Mouse (Mus musculus): ENCODE data around the gene Zfp592. TPM values are rescaled to one million over a fixed set of nuclear protein-coding genes. Genes with fewer than 3 reads are reported as not detected.

Gene Zfp592
- polyA plus RNA-seq, 1 experiment from 2014 or later: 10.1 TPM

GRCm38 (mm10) chr7:81058712-81059154 is 65.3 kb downstream of the Zfp592 start:
- Histone ChIP-seq H3K4me3 (ENCODE audit: low read length) (peak overlapping the region; percentile 59), H3K9me3 (replicated peaks; ENCODE audit: control insufficient read depth, low read length) (no peaks in the 10 kb centered on the region), H3K4me1 (ENCODE audit: control insufficient read depth, insufficient read depth, low read length) (peaks cover 27% of the 10 kb centered on the region), H3K9ac (ENCODE audit: low read length) (peak overlapping the region; percentile 71), H3K36me3 (ENCODE audit: control insufficient read depth, insufficient read depth) (0 out of 2 replicates have a peak, but pooled peaks cover 3% of the 10 kb centered on the region), H3K4me2 (ENCODE audit: low read depth, low read length) (peak overlapping the region; percentile 53), H3K27ac (ENCODE audit: low read length) (peak overlapping the region; percentile 98), H3K27me3 (ENCODE audit: control insufficient read depth, insufficient read depth, low read length) (no peaks in the 10 kb centered on the region)
- 16% methylated on average over 9 of the region's 9 CpGs for WGBS
- ATAC-seq (replicated peaks; ENCODE audit: extremely low read depth, insufficient read depth, low FRiP score): no peak

- Histone ChIP-seq H3K4me2 (ENCODE audit: low read depth, low read length) (peak overlapping the region; percentile 53), H3K9me3 (replicated peaks; ENCODE audit: control insufficient read depth, low read length) (no peaks in the 10 kb centered on the region), H3K27ac (ENCODE audit: low read length) (peak overlapping the region; percentile 98), H3K4me1 (ENCODE audit: control insufficient read depth, insufficient read depth, low read length) (peaks cover 27% of the 10 kb centered on the region), H3K4me3 (ENCODE audit: low read length) (peak overlapping the region; percentile 59), H3K36me3 (ENCODE audit: control insufficient read depth, insufficient read depth) (0 out of 2 replicates have a peak, but pooled peaks cover 5% of the 10 kb centered on the region), H3K9ac (ENCODE audit: low read length) (peak overlapping the region; percentile 71), H3K27me3 (ENCODE audit: control insufficient read depth, insufficient read depth, low read length) (no peaks in the 10 kb centered on the region)
- ATAC-seq (replicated peaks; ENCODE audit: extremely low read depth, insufficient read depth, low FRiP score): no peak
- 39% methylated on average over 5 of the region's 5 CpGs for WGBS
Measured at GRCm38 (mm10) chr7:81059388-81059787, 65.9 kb downstream of the Zfp592 start.

- H3K4me3 ChIP-seq (ENCODE audit: low read length): no peak overlapping the region
- no peaks in the 10 kb centered on the region for H3K9me3 ChIP-seq (replicated peaks; ENCODE audit: control insufficient read depth, low read length)
- no peaks in the 10 kb centered on the region for H3K27me3 ChIP-seq (ENCODE audit: control insufficient read depth, insufficient read depth, low read length)
- H3K4me2 ChIP-seq (ENCODE audit: low read depth, low read length): no peak overlapping the region
- no peak for ATAC-seq (replicated peaks; ENCODE audit: extremely low read depth, insufficient read depth, low FRiP score)
- H3K9ac ChIP-seq (ENCODE audit: low read length): no peak overlapping the region
- peaks cover 12% of the 10 kb centered on the region; the same call in 1 of the 2 replicates for H3K36me3 ChIP-seq (ENCODE audit: control insufficient read depth, insufficient read depth)
- peaks cover 27% of the 10 kb centered on the region for H3K4me1 ChIP-seq (ENCODE audit: control insufficient read depth, insufficient read depth, low read length)
- 90% methylated on average over 2 of the region's 2 CpGs for WGBS
- no peak overlapping the region for H3K27ac ChIP-seq (ENCODE audit: low read length)
Measured at GRCm38 (mm10) chr7:81060908-81061307, 67.4 kb downstream of the Zfp592 start.

- H3K4me1 ChIP-seq (ENCODE audit: control insufficient read depth, insufficient read depth, low read length): peaks cover 29% of the 10 kb centered on the region
- ATAC-seq (replicated peaks; ENCODE audit: extremely low read depth, insufficient read depth, low FRiP score): no peak
- no peak overlapping the region for H3K9ac ChIP-seq (ENCODE audit: low read length)
- no peaks in the 10 kb centered on the region for H3K27me3 ChIP-seq (ENCODE audit: control insufficient read depth, insufficient read depth, low read length)
- H3K9me3 ChIP-seq (replicated peaks; ENCODE audit: control insufficient read depth, low read length): no peaks in the 10 kb centered on the region
- WGBS: 75% methylated on average over 11 of the region's 11 CpGs
- no peak overlapping the region for H3K4me3 ChIP-seq (ENCODE audit: low read length)
- H3K4me2 ChIP-seq (ENCODE audit: low read depth, low read length): no peak overlapping the region
- H3K27ac ChIP-seq (ENCODE audit: low read length): no peak overlapping the region
- H3K36me3 ChIP-seq (ENCODE audit: control insufficient read depth, insufficient read depth): peaks cover 12% of the 10 kb centered on the region; the same call in 1 of the 2 replicates
Measured at GRCm38 (mm10) chr7:81061936-81062335, 68.5 kb downstream of the Zfp592 start.

- Histone ChIP-seq H3K4me1 (ENCODE audit: control insufficient read depth, insufficient read depth, low read length) (peaks cover 21% of the 10 kb centered on the region), H3K9ac (ENCODE audit: low read length) (no peak overlapping the region), H3K4me3 (ENCODE audit: low read length) (no peak overlapping the region), H3K9me3 (replicated peaks; ENCODE audit: control insufficient read depth, low read length) (no peaks in the 10 kb centered on the region), H3K27me3 (ENCODE audit: control insufficient read depth, insufficient read depth, low read length) (no peaks in the 10 kb centered on the region), H3K36me3 (ENCODE audit: control insufficient read depth, insufficient read depth) (peaks cover 14% of the 10 kb centered on the region; the same call in 1 of the 2 replicates), H3K27ac (ENCODE audit: low read length) (no peak overlapping the region), H3K4me2 (ENCODE audit: low read depth, low read length) (no peak overlapping the region)
- ATAC-seq (replicated peaks; ENCODE audit: extremely low read depth, insufficient read depth, low FRiP score): no peak
- 78% methylated on average over 9 of the region's 9 CpGs for WGBS
Measured at GRCm38 (mm10) chr7:81063332-81063731, 69.9 kb downstream of the Zfp592 start.

- Histone ChIP-seq H3K9ac (ENCODE audit: low read length) (no peak overlapping the region), H3K9me3 (replicated peaks; ENCODE audit: control insufficient read depth, low read length) (no peaks in the 10 kb centered on the region), H3K27me3 (ENCODE audit: control insufficient read depth, insufficient read depth, low read length) (no peaks in the 10 kb centered on the region), H3K4me2 (ENCODE audit: low read depth, low read length) (no peak overlapping the region), H3K4me1 (ENCODE audit: control insufficient read depth, insufficient read depth, low read length) (peaks cover 8% of the 10 kb centered on the region; the same call in 1 of the 2 replicates), H3K36me3 (ENCODE audit: control insufficient read depth, insufficient read depth) (peaks cover 20% of the 10 kb centered on the region; the same call in 1 of the 2 replicates), H3K4me3 (ENCODE audit: low read length) (no peak overlapping the region), H3K27ac (ENCODE audit: low read length) (no peak overlapping the region)
- ATAC-seq (replicated peaks; ENCODE audit: extremely low read depth, insufficient read depth, low FRiP score): no peak; the same call in 1 of the 2 replicates
- 40% methylated on average over 6 of the region's 6 CpGs for WGBS
Measured at GRCm38 (mm10) chr7:81066714-81067113, 73.2 kb downstream of the Zfp592 start.

GRCm38 (mm10) chr7:81072463-81072862 is 79.0 kb downstream of the Zfp592 start:
- WGBS: 44% methylated on average over 5 of the region's 5 CpGs
- no peaks in the 10 kb centered on the region for H3K27me3 ChIP-seq (ENCODE audit: control insufficient read depth, insufficient read depth, low read length)
- no peak overlapping the region for H3K4me2 ChIP-seq (ENCODE audit: low read depth, low read length)
- no peak overlapping the region for H3K9ac ChIP-seq (ENCODE audit: low read length)
- H3K4me1 ChIP-seq (ENCODE audit: control insufficient read depth, insufficient read depth, low read length): peaks cover 37% of the 10 kb centered on the region
- ATAC-seq (replicated peaks; ENCODE audit: extremely low read depth, insufficient read depth, low FRiP score): no peak
- H3K4me3 ChIP-seq (ENCODE audit: low read length): no peak overlapping the region
- 0 out of 2 replicates have a peak, but pooled peaks cover 3% of the 10 kb centered on the region for H3K9me3 ChIP-seq (replicated peaks; ENCODE audit: control insufficient read depth, low read length)
- peaks cover 22% of the 10 kb centered on the region for H3K36me3 ChIP-seq (ENCODE audit: control insufficient read depth, insufficient read depth)
- H3K27ac ChIP-seq (ENCODE audit: low read length): peak overlapping the region; percentile 37

- H3K27me3 ChIP-seq (ENCODE audit: control insufficient read depth, insufficient read depth, low read length): no peaks in the 10 kb centered on the region
- 83% methylated on average over 5 of the region's 5 CpGs for whole genome bisulfite sequencing
- H3K36me3 ChIP-seq (ENCODE audit: control insufficient read depth, insufficient read depth): peaks cover 20% of the 10 kb centered on the region
- H3K27ac ChIP-seq (ENCODE audit: low read length): peak overlapping the region; percentile 37; the same call in 1 of the 2 replicates
- H3K9me3 ChIP-seq (replicated peaks; ENCODE audit: control insufficient read depth, low read length): 0 out of 2 replicates have a peak, but pooled peaks cover 3% of the 10 kb centered on the region
- ATAC-seq (replicated peaks; ENCODE audit: extremely low read depth, insufficient read depth, low FRiP score): no peak
- H3K9ac ChIP-seq (ENCODE audit: low read length): no peak overlapping the region
- H3K4me3 ChIP-seq (ENCODE audit: low read length): no peak overlapping the region
- no peak overlapping the region for H3K4me2 ChIP-seq (ENCODE audit: low read depth, low read length)
- peaks cover 44% of the 10 kb centered on the region for H3K4me1 ChIP-seq (ENCODE audit: control insufficient read depth, insufficient read depth, low read length)
Measured at GRCm38 (mm10) chr7:81073273-81073672, 79.8 kb downstream of the Zfp592 start.

GRCm38 (mm10) chr7:81074546-81074945 is 81.1 kb downstream of the Zfp592 start:
- 51% methylated on average over 9 of the region's 9 CpGs for WGBS
- Histone ChIP-seq H3K27ac (ENCODE audit: low read length) (peak overlapping the region; percentile 98), H3K4me2 (ENCODE audit: low read depth, low read length) (no peak overlapping the region), H3K9ac (ENCODE audit: low read length) (no peak overlapping the region; the same call in 1 of the 2 replicates), H3K4me3 (ENCODE audit: low read length) (no peak overlapping the region), H3K9me3 (replicated peaks; ENCODE audit: control insufficient read depth, low read length) (0 out of 2 replicates have a peak, but pooled peaks cover 3% of the 10 kb centered on the region), H3K27me3 (ENCODE audit: control insufficient read depth, insufficient read depth, low read length) (no peaks in the 10 kb centered on the region), H3K4me1 (ENCODE audit: control insufficient read depth, insufficient read depth, low read length) (peaks cover 57% of the 10 kb centered on the region), H3K36me3 (ENCODE audit: control insufficient read depth, insufficient read depth) (peaks cover 13% of the 10 kb centered on the region)
- 0 out of 2 replicates have a peak, but pooled peaks have one; percentile 5 for ATAC-seq (replicated peaks; ENCODE audit: extremely low read depth, insufficient read depth, low FRiP score)
